Mouse (Mus musculus): ENCODE data around the gene Themis.

The Themis gene

DNA sequence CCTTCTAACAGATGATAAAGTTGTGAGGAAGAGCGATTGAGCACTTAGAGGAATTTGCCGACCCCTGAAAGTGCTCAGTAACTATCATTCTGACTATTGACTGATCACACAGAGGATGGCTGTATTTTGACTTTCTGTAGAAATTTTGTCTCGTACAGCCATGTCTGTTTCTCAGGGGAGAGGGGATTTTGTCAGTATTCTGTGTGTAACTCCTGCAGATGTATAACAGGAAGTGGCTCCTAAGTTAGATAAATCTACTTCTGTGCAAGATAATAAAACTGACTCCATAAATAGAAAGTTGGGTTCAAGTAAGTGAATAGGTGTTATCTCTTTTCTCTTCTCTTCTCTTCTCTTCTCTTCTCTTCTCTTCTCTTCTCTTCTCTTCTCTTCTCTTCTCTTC, 137.0 kb downstream of the Themis start:
- no peak for DNase-seq (ENCODE audit: low spot score)

DNA sequence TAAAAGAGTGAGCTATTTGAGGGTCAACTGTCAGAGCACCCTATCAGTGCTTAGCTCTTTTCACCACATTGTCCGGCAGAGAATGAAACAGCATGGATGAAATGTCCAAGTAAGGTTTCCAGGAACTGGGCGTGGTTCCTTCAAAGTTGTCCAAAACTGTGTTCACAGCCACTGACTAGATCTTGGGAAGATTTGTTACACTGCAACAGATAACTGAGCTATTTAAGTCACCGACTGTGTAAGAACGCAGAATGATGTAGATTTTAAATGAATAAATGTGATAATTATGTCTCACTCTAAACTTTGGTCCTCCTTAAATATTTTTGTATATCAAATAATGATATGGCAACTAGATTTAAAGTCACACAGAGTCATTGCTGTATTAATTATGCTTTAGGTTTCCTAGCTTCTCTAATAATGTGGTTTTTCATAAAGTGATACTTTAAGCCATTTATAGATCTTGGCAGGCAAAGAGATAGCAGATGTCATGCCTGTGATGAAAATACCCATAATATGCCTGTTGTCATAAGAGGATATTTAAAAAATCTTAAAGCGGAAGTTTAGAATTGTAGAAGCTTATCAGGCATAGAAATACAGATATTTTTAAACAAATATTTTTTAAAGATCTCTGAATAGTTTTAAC, 143.9 kb downstream of the Themis start:
- no peak for DNase-seq (ENCODE audit: low spot score)

DNA sequence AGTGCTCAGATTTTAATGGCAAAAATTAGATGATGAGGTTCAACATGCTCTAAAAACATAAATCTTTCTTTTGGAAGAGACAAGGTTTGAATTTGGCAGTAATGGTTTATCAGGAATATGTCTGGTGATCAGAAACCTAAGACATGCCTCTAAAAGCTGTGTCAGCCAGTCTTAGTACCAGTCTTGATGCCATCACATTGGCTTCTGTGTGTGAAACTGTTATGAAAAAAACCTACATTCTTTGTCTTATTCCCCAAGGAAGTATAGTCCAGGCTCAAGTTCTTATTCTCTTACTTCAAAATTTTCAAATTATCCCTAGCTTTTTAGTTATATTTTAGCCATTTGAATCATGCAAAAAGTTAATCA, 144.4 kb downstream of the Themis start:
- DNase-seq (ENCODE audit: low spot score), result no peak

DNA sequence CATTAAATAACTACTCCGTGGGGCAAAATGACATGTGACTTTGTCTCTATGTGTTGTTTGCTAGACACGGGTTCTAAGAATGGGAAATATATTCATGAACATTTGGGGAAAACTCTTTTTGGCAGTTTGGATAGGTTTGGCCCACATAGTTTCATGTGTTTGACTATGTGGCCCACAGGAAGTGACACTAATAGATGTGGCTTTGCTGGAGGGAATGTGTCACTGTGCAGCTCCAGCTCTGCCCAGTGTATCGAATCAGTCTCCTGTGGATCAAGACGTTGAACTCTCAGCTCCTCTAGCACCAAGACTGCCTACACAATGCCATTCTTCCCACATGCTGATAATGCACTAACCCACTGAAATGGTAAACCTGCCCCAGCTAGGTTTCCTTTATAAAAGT, 148.0 kb downstream of the Themis start:
- no peak for DNase-seq (ENCODE audit: low spot score)

DNA sequence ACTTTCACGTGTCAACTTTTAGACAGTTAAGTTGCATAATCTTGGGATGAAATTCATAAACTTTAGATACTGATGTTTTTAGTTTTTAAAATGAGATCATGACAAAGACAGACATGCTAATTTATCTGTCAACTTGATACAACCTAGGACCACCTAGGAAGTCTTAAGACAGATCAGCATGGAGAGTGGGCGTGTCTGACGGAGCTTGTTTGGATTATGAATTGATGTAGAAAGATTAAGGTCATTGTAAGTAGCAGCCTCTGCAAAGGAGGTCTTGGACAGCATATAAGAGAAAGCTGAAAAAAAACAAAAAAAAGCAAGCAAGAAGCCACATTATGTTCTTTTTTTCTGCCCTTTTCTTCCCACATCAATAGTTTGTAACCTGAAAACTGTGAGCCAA, 154.2 kb downstream of the Themis start:
- no peak for DNase-seq (ENCODE audit: low spot score)

DNA sequence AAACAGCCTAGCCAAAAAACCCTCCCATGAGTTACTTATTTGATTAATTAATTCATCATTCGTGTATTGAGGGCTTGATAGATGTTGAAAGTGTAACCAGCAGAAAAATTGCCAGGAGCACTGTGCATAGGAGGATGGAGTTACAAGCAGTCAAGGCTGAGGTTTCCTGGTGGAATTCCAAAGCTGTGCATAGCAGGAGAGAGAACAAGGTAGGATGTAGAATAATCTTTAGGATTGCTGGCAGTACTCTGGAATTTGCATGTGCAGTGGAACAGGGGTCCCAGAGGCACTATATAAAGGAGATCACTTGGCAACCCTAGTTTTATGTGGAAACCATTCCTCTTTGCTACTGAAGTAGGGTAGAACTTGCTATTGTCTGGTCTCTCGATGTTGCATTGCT, 174.4 kb downstream of the Themis start:
- no peak for DNase-seq (ENCODE audit: low spot score)

DNA sequence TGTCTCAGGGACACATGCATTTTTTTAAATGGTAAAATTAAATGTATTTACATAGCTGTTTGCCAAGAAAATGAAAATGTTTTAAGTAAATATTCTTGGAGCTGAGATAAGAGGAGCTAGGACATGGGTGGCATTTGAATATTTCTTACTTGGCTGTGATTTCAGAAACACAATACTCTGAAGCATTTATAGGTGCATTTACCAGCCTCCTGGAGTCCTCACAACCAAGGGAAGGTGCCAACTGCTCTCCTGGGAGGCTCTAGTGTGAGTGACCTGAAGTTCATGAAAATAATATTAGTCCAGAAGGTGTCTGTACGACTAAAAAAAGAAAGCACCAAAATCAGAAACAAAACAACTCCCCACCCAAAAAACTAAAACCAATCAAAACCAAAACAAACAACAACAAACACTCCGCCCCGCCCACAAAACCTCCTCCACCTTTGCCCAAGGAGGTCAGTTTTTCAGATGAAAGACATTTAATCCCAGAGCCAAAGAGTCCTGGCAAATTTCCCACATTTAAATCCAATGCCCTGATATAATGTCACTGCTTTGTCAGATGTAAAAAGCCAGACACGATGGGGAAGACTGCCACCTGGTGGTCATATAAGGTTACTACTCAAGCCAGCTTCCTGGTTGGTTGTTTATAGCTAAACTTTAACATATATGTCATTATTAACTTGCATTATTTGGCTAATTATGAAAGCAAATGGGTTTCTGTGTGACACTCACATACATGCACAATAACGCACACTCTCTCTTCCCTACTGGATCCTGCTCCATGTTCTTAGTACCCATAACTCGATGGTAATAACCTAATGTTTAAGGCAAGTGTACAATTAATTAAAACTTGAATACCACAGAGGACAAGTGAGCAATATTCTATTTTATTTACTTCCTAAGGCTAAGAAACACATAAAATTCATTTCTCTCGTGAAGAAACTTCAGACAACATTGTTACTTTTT, 175.9 kb downstream of the Themis start:
- no peak for DNase-seq (ENCODE audit: low spot score)

DNA sequence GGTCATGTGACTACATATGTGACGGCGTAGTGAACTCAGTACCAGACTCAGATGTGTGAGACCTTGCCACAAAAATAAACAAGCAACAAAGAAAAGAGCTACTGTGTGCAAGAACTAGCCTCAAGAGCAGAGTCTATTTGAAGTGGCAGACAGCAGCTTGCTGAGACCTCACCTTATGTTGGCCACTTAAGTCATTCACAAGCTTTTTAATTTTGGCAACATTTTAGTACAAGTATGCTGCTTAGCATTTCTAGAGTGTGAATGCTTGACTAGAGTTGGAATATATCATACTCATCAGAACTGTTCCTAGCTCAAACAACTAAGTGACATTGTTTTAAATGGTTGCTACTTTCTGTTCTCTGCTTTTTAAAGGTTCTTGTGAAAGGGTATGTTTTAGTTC, 188.0 kb downstream of the Themis start:
- no peak for DNase-seq (ENCODE audit: low spot score)

DNA sequence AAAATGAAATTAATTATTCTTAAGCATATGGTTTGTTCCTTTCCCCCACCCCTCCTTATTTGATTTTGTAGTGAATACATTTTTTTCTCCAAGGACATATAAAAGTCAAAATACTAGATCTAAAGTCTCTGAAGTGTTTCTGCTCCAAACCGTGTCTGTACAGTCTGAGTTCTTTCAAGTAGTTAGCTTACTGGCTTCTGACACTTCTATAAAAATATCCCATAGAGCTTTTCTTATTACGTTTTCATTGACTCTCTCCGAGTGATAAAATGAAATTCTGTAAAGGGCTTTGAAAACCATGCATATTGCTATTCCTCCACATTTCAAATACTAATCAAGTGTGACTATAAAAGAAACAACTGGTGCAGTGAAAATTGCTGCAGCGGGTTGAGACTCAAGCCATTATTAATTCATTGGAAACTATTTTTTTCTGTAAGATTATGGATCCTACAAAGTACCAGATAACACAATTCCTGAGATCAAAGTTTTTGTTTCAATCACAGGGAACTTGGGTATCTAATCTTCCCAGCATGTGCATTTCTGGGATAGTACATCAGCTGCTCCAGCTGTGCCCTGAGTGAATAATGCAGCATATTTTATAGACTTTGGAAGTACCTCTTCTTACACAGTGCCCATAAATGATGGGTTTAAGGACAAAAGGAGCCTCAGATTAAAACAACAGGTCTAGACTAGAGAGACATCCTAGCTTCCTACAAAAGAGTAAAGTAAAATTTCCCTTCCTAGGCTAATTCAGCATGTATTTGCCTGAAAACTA, 202.6 kb downstream of the Themis start:
- no peak for DNase-seq (ENCODE audit: low spot score)

DNA sequence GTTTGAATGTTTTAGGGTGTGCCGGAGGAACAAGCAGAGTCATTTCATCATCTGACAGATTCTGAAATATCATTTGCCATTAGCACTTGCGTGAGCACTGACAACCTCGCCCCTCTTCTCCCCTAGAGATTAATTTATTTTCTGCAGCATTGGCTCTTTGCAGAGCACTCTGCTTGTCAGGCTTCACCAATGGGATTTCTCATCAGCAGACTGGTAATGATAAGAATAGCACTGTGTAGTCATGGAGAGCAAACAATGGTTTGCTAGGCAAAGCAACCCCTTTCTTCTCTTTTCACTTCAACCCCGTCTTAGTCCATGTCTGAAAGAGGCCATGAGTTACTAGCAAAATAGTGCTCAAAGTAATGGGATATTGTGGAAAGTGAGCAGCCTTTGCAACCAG, 206.4 kb downstream of the Themis start:
- DNase-seq (ENCODE audit: low spot score), result no peak

DNA sequence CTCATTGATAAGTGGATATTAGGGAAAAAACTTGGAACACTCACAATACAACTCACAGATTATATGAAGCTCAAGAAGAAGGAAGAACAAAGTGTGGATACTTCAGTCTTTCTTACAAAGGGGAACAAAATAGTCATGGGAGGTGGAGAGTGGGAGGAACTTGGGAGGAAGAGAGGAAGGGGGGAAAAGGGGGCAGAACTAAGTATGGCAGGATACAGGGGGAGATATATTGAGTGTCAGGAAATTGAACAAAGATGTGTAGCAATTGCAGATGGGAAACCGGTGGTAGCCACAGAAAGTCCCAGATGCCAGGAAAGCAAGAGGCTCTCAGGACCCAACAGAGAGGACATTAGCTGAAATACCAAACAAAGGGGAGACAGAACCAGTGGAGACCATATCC, 219.5 kb downstream of the Themis start:
- DNase-seq (ENCODE audit: low spot score), result no peak

DNA sequence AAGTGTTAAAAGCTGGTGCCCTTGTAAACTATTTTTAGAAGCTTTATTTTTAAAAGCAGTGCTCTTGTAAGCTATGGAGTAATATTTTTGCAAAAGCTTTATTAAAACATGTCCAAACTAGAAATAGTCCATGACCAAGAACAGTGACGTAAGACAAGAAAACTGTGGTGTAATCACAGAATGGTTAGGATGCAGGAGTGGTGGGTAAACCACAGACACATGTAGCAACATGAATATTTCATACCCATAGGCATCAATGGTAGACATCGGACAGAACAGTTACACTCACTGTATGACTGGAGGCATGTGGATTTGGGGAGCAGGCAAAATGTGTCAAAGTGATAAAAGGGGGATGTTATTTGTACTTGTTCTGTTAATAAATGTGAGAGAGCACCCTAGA, 222.7 kb downstream of the Themis start:
- no peak for DNase-seq (ENCODE audit: low spot score)

DNA sequence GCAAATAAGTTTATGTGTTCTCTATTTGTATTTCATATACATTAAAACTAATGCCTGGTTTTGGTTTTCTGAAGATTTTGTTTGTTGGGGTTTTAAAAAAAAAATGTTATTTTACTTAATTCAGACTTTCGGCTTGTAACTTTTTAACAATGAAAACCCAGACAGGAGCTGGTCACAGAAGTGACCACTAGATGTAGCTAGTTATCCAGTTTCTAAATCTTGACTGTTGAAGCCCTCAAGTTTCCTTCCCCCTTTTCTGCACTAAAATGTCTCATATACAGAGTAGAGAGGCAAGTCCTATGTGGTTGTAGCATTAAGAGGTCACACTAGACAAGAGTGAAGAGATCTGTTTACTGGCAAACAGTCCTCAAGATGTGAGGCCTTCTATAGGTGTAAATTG, 230.2 kb downstream of the Themis start:
- DNase-seq (ENCODE audit: low spot score), result no peak
